Mouse (Mus musculus): ENCODE data around the gene Pm20d2.
A peak's percentile ranks its signal among the peaks of the same experiment; 100 is the strongest.

GRCm38 (mm10) chr4:33124493-33124892 is 65.0 kb downstream of the Pm20d2 start:
- TF ChIP-seq CTCF (IDR thresholded peaks at IDR 0.05; ENCODE audit: borderline replicate concordance, control insufficient read depth, extremely low read depth, insufficient read depth, low read length, poor library complexity), result 0 out of 2 replicates have a peak, but pooled peaks have one; percentile 15
- no peak for TF ChIP-seq POLR2A (IDR thresholded peaks at IDR 0.05; ENCODE audit: control insufficient read depth, extremely low read depth, insufficient read depth, low read length, poor library complexity)
